Mouse (Mus musculus) regulatory T cell (primary cell): ENCODE measurements at regions not wholly inside any gene's neighbourhood (a gene's known extent, or its start where the extent isn't known, plus 50 kb on each side); places are given as distances from the start of the nearest gene placed in this dataset.

ENCODE experiments used
- in situ Hi-C: fragments of 300-600 bp; cut with MboI, MseI; formaldehyde crosslinking; loops from one replicate; pipeline ENCODE4 v1.15.1; 2025; ENCODE audit warnings: high pct_unique_total_duplicates

DNA sequence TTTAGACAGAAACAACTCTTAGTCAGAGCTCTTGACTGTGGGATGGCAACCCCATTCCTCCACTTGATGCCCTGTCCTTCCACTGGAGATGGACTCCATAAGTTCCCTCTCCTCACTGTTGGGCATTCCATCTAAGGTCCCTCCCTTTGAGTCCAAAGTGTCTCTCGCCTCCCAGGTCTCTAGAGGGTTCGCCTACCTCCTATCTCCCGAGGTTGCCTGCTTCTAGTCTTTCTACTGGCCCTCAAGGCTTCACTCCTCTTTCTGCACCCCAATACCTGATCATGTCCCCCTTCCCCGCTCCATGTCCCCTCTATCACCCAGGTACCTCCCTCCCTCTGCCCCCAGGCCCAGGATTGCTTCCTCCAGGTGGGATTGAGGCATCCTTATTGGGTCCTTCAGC lies 142.9 kb upstream of the Mgmt start:
- in situ Hi-C loops: no loop called here

DNA sequence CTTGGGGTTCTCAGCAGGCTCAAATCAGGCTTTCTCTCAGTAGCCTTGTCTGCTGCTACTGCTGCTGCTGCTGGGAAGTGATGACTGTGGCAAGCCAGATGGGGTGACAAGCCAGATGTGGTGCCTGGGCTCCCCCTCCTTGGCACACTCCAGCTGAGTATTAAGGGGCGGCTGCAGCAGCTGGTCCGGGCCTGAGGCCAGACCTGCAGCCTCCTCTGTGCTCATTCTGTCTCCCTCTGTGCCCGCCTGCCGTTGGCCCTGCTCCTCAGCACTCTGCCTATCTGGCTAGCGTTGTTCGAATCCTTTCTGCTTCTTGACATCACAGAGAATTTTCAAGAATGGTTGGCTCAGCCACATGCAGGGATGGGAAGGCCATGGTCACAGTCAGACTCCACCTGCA lies 139.6 kb upstream of the Mgmt start:
- in situ Hi-C loops: no loop called here

DNA sequence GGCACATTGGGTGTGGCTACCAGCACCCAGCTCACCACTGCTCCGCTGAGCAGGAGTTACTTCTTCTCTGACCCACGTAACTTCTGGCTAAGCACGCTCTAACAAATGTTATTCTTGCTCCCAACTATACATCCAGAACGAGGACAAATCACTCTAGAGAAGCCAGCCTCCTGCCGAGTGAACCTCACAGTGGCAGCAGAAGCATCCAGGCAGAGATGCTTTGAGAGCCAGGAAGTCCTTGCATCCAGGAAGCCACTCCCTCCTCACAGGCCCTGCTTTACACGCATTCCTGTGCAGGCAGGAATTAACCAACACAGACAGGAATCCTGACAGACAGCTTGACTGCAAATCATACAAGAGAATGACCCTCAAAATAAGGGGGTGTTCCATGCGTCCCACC lies 129.4 kb upstream of the Mgmt start:
- in situ Hi-C loops: no loop called here

DNA sequence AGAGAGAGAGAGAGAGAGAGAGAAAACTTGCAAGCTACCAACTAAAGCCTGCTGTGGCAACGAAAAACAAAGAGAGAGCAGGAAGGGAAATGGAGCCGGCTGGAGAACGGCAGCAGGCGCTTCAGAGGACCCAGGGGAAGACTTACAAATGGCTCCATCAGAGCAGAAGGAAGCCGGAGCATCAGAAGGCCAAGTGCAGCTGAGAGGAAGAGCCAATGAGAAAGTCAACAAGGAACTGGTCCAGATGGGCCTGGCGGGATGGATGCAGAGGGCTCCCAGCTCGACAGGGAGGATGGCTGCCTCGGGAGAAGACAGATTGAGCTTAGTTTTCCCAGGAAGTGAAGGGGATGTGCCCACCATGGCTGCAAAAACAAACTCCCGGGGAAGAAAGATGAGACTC lies 127.2 kb upstream of the Mgmt start:
- in situ Hi-C loops: no loop called here

DNA sequence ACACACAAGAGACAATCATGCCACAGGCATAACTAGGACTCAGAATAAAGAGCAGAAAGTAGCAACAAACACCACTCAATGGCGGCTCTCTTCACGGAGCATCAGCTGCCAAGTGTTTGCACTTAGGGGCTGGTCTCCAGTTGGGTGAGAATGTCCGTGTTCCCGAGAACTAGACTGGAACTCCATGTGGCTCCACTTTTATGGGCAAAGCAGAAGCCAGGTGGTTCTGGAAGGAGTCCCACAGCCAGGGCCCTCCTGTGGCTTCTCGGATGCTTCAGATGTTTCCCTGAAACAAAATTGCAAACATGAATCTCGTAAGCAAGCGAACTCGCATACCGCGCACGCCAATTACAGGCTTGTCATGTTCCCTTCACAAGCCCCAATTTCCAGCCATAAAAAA lies 113.7 kb upstream of the Mgmt start:
- in situ Hi-C loops: no loop called here

DNA sequence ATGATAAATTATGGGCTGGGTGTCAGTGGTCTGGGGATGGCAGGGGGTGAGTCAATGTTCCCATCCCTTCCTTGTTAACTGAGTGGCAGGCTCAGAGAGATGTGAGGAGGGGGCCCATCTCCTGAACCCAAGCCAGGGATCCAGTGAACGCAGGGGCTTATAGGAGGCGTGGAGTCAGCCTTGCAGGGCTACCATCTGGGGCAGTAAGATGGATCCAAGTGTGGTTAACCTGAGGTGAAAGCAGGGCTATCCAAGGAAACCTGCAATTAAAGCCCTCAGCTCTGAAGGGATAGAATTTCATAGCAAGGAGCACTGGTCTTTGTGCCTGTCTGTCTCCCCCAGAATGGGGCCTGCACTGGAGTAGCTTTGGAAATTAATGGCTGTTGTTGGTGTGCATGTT lies 103.3 kb upstream of the Mgmt start:
- in situ Hi-C loops: no loop called here

DNA sequence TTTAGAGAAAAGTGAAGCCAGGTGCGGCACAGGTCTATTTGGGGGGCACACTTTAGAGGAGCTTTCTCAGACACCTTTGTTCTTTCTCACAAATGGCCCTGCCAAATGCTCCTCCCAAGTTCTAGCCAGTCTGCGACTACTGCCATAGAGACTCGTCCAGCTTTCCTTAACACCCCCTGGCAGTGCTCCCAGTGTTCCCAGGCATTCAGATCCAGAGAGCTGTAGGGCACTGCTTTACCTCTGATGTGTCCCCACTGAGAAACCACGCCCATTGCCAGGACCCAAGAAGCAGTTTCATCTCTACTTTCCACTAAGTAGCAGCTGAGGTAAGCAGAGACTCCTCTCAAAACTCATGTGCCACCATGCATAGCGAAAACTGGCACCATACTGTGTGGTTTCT lies 102.3 kb upstream of the Mgmt start:
- in situ Hi-C loops: no loop called here

DNA sequence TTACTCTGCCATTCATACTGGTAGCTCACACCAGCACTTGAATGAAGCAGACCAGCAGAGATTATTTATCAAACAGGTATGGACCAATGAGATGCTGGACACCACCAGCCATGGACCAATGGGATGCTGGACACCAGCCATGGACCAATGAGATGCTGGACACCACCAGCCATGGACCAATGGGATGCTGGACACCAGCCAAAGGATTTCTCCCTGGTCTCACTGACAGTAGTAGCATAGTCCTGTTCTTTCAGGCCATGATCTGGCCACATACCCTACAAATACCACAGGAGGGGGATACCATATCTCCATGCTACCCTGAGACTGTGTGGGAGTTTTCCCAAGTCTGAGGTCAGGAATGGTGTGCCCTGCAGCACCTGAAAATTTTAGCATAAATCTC lies 98.0 kb upstream of the Mgmt start:
- in situ Hi-C loops: no loop called here

DNA sequence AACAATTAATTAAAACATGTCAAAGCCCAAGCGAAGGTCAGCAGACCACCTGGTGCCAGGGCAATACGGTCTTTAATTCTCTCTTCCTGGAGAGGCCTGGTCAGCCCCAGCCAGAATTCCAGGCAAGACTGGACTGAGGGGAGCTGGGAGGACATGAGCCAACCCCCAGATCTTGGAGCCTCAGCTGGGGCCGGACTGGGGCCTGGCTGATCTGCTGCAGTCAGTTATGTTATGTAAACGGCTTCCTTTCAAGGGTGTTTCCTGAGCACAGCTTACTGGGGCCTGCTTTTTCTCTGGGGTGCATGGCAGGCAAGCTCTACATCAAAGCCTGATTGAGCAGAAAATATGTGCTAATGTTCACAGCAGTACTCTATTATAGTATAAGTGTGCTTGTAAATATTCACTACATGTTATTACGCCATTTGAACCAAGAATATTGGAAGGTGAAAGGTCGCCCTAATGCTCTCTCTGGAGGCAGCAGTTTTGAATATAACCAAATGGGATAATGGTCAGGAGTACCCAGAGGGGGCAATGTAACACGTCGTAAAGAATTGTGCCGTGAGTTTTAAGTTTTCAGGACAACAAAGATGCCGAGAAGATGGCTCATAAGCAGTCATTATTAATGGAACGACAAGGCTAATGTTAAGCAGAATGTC lies 96.5 kb upstream of the Mgmt start:
- in situ Hi-C loops: no loop called here

DNA sequence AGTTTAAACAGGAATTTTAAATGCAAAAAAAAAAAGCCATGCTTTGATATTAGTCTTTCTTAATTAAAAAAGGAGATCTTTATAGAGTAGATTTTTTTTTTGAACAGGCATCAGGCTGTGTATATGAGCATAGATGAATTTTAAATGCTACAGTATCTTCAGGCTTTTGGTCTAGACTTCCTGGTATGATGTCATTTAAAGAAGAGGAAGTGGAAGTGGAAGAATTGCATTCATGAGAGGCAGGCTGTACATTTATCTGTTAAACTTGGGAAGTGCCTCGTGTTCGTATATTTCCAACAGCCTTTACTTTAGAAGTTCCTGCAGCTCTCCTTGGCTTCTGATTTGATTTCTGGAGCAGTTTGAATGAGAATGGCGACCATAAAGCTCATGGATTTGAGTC lies 95.8 kb upstream of the Mgmt start:
- in situ Hi-C loops: no loop called here

DNA sequence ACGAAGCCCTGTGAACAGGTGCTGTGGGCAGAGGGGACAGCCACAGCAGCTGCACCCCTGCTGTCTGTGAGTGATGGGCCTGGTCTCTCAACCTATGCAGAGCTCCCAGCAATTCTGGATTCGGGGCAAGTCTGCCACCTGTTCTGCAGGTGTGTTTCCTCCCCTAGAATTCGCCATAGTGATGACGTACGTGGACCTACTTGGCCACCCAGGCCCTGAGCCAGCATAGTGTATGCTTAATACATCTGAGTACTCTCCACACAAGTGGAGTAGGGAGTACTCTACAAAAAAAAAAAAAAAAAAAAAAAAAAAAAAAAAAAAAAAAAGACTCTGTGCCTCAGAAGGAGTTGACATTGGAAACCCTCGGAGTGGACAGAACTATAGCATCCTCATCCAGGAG lies 87.3 kb upstream of the Mgmt start:
- in situ Hi-C loops: no loop called here

DNA sequence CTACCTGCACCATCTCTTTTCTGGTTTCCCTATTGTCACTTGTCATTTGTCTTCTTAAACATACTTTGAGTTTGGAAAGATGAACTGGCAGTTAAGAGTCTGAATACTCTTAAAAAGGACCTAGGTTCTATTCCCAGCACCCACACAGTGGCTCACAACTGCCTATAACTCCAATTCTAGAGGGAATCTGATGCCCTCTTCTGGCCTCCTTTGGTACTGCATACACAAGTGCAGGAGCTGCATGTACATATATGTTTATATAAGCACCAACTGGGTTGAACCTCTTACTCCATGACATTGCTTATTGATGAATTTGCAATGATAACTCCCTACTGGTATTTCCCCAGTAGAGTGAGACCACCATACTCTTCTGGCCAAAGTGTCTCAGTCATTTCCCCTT lies 86.4 kb upstream of the Mgmt start:
- in situ Hi-C loops: no loop called here

DNA sequence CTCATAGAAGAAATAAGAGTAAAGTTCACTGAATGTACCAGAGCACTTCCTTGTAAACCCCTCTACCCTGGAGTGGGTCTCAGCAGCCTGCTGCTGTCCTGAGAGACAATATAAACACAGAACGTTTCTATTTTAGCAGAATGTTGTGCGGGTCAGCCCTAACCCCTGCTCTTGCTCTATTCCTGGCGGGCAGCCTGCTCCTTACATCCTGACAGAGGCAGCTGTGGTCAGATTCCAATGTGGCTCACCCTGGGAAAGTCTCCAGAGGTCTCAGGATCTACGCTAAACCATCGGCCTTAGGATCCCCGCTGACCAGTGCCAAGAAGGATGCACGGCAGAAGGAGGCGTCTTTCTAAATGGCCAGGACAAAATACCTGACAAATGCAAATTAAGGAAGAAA lies 84.8 kb upstream of the Mgmt start:
- in situ Hi-C loops: no loop called here

DNA sequence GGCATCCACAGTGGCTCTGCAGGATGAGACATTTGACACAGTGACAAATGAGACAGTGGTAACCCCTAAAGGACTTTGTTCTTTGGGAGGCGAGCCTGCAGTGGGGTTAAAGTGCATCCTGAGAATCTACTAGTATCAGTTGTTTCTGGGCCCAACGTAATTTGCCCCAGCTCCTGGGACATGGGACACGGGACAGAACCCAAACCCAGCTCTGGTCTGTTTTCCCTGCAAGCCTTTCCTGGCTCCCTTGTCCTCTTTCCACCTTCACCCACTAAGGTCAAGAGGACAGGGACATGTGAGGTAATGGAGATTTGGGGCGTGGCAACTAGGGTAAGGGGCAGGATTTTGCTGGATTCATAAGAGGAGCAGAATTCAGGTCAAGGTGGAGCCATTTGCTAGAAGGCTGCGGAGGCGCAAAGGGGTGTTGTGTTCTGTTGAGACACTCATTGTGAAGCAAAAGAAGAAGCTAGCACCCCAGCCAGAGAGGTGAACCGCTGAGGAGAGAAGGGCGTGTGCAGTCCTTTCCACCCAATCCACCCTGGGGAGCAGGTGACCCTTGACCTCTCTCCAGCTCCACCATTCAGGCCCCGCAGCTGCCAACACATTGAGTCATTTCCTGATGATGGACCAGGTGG lies 80.6 kb upstream of the Mgmt start:
- in situ Hi-C loops: no loop called here

DNA sequence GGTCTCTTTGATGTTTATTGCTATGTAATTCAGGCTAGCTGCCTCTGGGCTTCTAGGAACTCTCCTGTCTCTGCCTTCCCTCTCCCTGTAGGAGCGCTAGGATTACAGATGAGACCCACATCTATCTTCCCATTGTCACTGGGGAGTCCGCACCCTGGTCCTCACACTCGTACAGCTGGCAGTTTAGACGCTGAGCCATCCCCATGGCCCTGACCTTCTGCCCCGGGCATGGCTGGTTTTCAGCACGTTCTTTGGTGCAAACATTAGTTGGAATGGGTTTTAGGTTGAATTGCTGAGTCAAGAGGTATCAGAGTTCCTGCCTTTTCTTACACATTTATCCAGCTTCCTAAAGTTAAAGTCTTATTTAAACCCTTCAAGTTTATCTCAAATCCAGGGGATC lies 79.7 kb upstream of the Mgmt start:
- in situ Hi-C loops: no loop called here

DNA sequence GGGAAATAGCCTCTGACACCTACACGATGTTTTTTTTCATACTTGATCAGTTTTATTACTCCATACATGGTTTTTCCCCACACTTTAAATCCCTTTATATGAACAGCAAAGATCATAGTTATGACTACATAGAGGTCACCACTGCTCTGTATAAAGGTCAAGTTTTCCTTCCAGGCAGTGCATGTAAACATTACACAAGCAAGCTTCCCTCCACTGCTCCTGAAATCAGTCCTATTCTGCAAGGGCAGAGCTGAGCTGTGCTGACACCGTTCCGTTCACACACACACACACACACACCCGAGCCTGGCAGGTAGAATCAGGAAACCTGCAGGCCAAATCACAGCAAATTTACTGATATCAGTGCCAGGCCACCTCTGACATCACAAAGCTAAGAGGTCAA lies 74.1 kb upstream of the Mgmt start:
- in situ Hi-C loops: no loop called here

DNA sequence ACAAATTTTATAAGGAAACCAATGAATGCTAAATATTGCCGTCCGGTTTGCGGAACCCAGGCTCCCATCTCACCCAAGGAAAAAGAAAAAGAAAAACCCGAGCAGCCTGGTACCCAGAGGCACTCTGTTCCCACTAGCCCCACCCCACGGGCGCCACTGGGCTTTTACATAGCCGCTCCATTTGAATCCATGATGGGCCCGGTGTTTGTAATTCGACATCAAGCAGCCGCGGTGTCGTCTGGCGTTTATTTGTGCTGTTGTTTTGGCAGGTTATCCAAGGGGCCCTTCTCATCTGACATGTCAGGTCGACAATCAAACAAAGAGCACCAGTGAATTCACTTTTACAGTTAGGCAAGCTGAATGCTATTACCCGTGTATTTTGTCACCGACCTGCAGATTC lies 68.8 kb upstream of the Mgmt start:
- in situ Hi-C loops: no loop called here

DNA sequence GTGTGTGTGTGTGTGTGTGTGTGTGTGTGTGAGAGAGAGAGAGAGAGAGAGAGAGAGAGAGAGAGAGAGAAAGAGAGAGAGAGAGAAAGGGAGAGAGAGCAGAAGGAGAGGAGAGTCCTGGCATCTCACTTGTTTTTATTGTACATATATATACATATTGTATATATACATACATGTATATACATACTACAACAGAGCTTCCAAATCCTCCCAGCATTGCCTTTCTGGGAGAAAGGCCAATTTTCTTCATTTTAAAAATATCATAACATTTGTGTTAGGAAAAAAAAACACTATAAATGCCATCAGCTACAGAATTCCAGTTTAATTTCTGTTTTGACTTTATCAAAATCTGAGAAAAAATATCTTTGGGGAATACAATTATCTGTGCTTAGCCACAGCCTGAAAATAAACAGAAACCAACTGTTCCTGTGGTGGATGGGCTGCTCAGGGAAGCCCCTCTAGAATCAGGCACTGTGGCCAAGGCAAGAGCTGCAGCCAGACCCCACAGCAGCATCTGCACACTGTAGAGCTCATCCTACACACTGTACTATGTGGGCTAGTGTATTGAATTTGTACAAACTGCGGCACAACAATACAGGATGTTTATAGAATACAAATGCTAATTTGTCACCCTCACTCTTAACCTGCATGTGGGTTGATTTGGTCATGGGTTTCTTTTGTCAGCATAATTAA lies 64.6 kb upstream of the Mgmt start:
- in situ Hi-C loops: no loop called here

DNA sequence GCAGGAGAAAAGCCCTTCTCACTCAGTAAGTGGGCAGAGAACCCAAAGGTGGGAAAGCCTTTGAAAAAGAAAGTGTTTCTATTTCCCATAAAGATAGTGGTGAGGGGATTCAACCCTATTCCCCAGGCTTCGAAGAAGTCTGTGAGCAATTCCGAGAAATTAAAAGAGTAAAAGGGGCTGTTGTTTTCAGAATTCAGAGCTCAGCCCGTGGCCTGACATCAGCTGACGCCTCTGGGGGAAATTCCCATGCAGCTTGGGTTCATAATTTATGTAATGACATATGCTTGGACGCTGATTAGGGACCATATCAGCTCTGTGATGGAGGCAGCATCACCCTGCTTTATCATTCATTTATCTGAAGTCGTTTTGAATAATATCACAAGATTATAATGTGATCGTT lies 62.0 kb upstream of the Mgmt start:
- in situ Hi-C loops: no loop called here

DNA sequence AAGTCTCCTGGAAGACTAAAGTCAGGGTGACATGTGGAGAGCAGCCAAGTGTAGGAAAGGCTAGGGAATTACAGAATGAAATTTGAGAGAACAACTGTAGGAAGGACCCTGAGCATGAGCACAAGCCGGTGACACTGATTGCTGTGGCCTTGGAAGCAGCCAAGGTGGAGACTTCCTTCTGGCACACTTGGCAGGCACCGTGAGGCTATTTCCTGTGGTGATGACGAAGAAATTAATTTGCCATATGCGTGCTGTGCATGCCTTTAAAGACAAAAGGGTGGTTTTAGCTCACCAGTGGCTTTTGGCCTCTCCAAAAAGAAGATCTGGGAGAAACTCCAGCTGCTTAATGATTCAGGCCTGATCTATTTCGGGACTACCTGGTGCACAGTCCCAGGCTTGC lies 55.4 kb upstream of the Mgmt start:
- in situ Hi-C loops: no loop called here

DNA sequence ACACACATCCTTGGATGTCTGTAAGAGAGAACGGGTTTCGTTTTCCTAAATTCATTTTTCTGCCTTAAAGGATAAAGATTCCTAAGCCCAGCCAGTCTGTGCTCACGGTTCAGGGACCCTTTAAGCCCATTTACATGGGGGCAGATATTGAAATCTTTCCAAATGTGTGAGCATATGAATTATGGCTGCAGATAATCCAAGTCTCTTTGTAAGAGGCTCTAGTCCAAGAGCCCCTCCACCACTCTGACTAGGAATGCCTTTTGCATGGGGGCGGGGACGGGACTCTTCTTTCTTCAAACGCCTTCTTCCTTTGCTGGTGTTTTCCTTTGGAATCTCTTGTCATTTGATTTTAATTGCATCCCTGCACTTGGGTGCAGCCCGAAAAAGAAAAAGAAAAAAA lies 54.2 kb upstream of the Mgmt start:
- in situ Hi-C loops: no loop called here

DNA sequence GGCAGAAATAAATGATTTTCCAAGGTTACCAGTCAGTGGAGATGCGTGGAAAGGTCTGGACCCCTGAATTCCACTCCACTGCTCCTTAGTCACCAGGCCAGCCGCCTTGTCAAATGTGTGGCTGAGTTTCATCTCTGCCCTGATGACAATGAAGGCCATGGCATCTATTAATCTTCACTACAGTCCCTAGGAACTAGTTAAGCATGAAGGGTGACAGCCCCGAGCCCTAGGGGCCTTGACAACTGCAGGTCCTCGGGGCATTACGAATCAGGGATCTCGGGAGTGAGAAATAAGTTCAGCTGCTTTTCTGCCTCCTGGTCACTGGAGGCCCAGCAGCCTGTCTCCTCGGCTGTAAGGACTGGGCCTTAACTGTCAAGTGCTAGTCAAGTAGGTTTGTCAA lies 51.7 kb upstream of the Mgmt start:
- in situ Hi-C loops: no loop called here

DNA sequence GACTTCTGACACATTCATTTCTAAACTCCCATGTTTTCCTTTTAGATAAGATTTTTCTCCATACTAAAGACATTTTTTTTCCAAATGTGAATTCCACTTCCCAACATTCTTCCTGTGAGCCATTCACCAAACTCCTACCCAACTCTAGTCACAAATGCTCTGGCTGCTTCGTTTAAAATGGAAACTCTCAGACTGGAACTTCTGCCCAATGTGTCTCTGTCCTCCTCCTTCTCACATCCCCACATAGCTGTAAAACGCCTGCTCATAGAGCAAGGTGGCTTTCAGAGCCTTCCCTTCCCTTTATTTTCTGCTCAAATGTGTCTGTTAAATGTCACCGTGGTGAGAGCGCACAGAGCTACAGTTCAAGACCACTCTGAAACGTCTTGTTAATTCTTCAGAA lies 50.1 kb upstream of the Mgmt start:
- in situ Hi-C loops: no loop called here
